Mouse (Mus musculus): ENCODE measurements at regions not wholly inside any gene's neighbourhood (a gene's known extent, or its start where the extent isn't known, plus 50 kb on each side); places are given as distances from the start of the nearest gene placed in this dataset.
A peak's percentile ranks its signal among the peaks of the same experiment; 100 is the strongest.

- no peak for ATAC-seq (ENCODE audit: low FRiP score, low read depth)
- WGBS, result 67% methylated on average over 3 of the region's 3 CpGs
Observed at GRCm38 (mm10) chr8:26722766-26723165, 254.4 kb upstream of the Zfp703 start.

GRCm38 (mm10) chr8:26724628-26725027 lies 252.5 kb upstream of the Zfp703 start:
- no peak for ATAC-seq (ENCODE audit: low FRiP score, low read depth)
- no peak overlapping the region for H3K9ac ChIP-seq (replicated peaks)
- H3K9me3 ChIP-seq, result no peaks in the 10 kb centered on the region
- no peak overlapping the region for H3K4me2 ChIP-seq (replicated peaks)
- H3K27ac ChIP-seq (replicated peaks), result no peak overlapping the region
- H3K27me3 ChIP-seq, result no peaks in the 10 kb centered on the region
- H3K36me3 ChIP-seq, result no peaks in the 10 kb centered on the region
- H3K4me3 ChIP-seq, result no peak overlapping the region
- 93% methylated on average over 5 of the region's 5 CpGs for WGBS
- H3K4me1 ChIP-seq, result no peaks in the 10 kb centered on the region

More at GRCm38 (mm10) chr8:26722766-26723165, 254.4 kb upstream of the Zfp703 start:
- H3K4me1 ChIP-seq, result no peaks in the 10 kb centered on the region
- H3K9me3 ChIP-seq, result no peaks in the 10 kb centered on the region
- no peaks in the 10 kb centered on the region for H3K36me3 ChIP-seq
- H3K9ac ChIP-seq (replicated peaks), result no peak overlapping the region
- H3K27me3 ChIP-seq, result no peaks in the 10 kb centered on the region
- no peak overlapping the region for H3K4me2 ChIP-seq (replicated peaks)
- H3K27ac ChIP-seq (replicated peaks), result no peak overlapping the region
- H3K4me3 ChIP-seq, result no peak overlapping the region

GRCm38 (mm10) chr8:26725521-26725920 lies 251.6 kb upstream of the Zfp703 start:
- WGBS, result 71% methylated on average over 7 of the region's 7 CpGs
- H3K4me3 ChIP-seq, result no peak overlapping the region
- H3K9ac ChIP-seq (replicated peaks), result no peak overlapping the region
- no peaks in the 10 kb centered on the region for H3K36me3 ChIP-seq
- H3K27ac ChIP-seq (replicated peaks), result no peak overlapping the region
- no peaks in the 10 kb centered on the region for H3K4me1 ChIP-seq
- no peak overlapping the region for H3K4me2 ChIP-seq (replicated peaks)
- H3K9me3 ChIP-seq, result no peaks in the 10 kb centered on the region
- ATAC-seq (ENCODE audit: low FRiP score, low read depth), result no peak
- H3K27me3 ChIP-seq, result no peaks in the 10 kb centered on the region

GRCm38 (mm10) chr8:26729351-26729750 lies 247.8 kb upstream of the Zfp703 start:
- H3K4me1 ChIP-seq, result no peaks in the 10 kb centered on the region
- ATAC-seq (ENCODE audit: low FRiP score, low read depth), result no peak
- no peak overlapping the region for H3K4me2 ChIP-seq (replicated peaks)
- H3K27me3 ChIP-seq, result no peaks in the 10 kb centered on the region
- no peaks in the 10 kb centered on the region for H3K36me3 ChIP-seq
- H3K4me3 ChIP-seq, result no peak overlapping the region
- WGBS, result 84% methylated on average over 5 of the region's 5 CpGs
- no peak overlapping the region for H3K27ac ChIP-seq (replicated peaks)
- H3K9ac ChIP-seq (replicated peaks), result no peak overlapping the region
- no peaks in the 10 kb centered on the region for H3K9me3 ChIP-seq

GRCm38 (mm10) chr8:26731111-26731510 lies 246.0 kb upstream of the Zfp703 start:
- H3K27ac ChIP-seq (replicated peaks), result no peak overlapping the region
- WGBS, result 94% methylated on average over 2 of the region's 2 CpGs

GRCm38 (mm10) chr8:26744424-26744823 lies 232.7 kb upstream of the Zfp703 start:
- 74% methylated on average over 3 of the region's 3 CpGs for WGBS
- no peak for ATAC-seq (ENCODE audit: low FRiP score, low read depth)
- no peaks in the 10 kb centered on the region for H3K27me3 ChIP-seq
- peaks cover 20% of the 10 kb centered on the region; the same call in 1 of the 2 replicates for H3K4me1 ChIP-seq
- no peak overlapping the region for H3K4me2 ChIP-seq (replicated peaks)
- H3K4me3 ChIP-seq, result no peak overlapping the region
- H3K36me3 ChIP-seq, result no peaks in the 10 kb centered on the region
- H3K27ac ChIP-seq (replicated peaks), result no peak overlapping the region
- no peak overlapping the region for H3K9ac ChIP-seq (replicated peaks)
- H3K9me3 ChIP-seq, result no peaks in the 10 kb centered on the region

More at GRCm38 (mm10) chr8:26731111-26731510, 246.0 kb upstream of the Zfp703 start:
- H3K9ac ChIP-seq (replicated peaks), result no peak overlapping the region
- no peaks in the 10 kb centered on the region for H3K9me3 ChIP-seq
- H3K4me3 ChIP-seq, result no peak overlapping the region
- no peak overlapping the region for H3K4me2 ChIP-seq (replicated peaks)
- no peaks in the 10 kb centered on the region for H3K36me3 ChIP-seq
- no peaks in the 10 kb centered on the region for H3K4me1 ChIP-seq
- H3K27me3 ChIP-seq, result no peaks in the 10 kb centered on the region
- ATAC-seq (ENCODE audit: low FRiP score, low read depth), result no peak

- H3K27ac ChIP-seq (replicated peaks), result peak overlapping the region; percentile 46; the same call in 1 of the 2 replicates
- no peak for ATAC-seq (ENCODE audit: low FRiP score, low read depth)
- 89% methylated on average over 3 of the region's 3 CpGs for WGBS
- no peak overlapping the region for H3K4me3 ChIP-seq
- no peak overlapping the region for H3K4me2 ChIP-seq (replicated peaks)
- no peaks in the 10 kb centered on the region for H3K9me3 ChIP-seq
- peaks cover 20% of the 10 kb centered on the region; the same call in 1 of the 2 replicates for H3K4me1 ChIP-seq
- H3K36me3 ChIP-seq, result no peaks in the 10 kb centered on the region
- no peaks in the 10 kb centered on the region for H3K27me3 ChIP-seq
- H3K9ac ChIP-seq (replicated peaks), result no peak overlapping the region
Observed at GRCm38 (mm10) chr8:26746811-26747210, 230.3 kb upstream of the Zfp703 start.

- no peak overlapping the region for H3K9ac ChIP-seq (replicated peaks)
- H3K4me2 ChIP-seq (replicated peaks), result no peak overlapping the region
- peak; percentile 38 for ATAC-seq (ENCODE audit: low FRiP score, low read depth)
- no peaks in the 10 kb centered on the region for H3K36me3 ChIP-seq
- H3K4me3 ChIP-seq, result no peak overlapping the region
- no peaks in the 10 kb centered on the region for H3K9me3 ChIP-seq
- H3K27ac ChIP-seq (replicated peaks), result peak overlapping the region; percentile 46
- 69% methylated on average over 19 of the region's 19 CpGs for WGBS
- H3K4me1 ChIP-seq, result peaks cover 20% of the 10 kb centered on the region; the same call in 1 of the 2 replicates
- H3K27me3 ChIP-seq, result no peaks in the 10 kb centered on the region
Observed at GRCm38 (mm10) chr8:26747241-26747972, 229.7 kb upstream of the Zfp703 start.

- no peaks in the 10 kb centered on the region for H3K9me3 ChIP-seq
- H3K27ac ChIP-seq (replicated peaks), result peak overlapping the region; percentile 46; the same call in 1 of the 2 replicates
- H3K9ac ChIP-seq (replicated peaks), result no peak overlapping the region
- no peaks in the 10 kb centered on the region for H3K27me3 ChIP-seq
- no peak overlapping the region for H3K4me2 ChIP-seq (replicated peaks)
- 0 out of 2 replicates have a peak, but pooled peaks have one; percentile 34 for ATAC-seq (ENCODE audit: low FRiP score, low read depth)
- H3K4me3 ChIP-seq, result no peak overlapping the region
- H3K4me1 ChIP-seq, result peaks cover 20% of the 10 kb centered on the region; the same call in 1 of the 2 replicates
- 75% methylated on average over 11 of the region's 14 CpGs for WGBS
- no peaks in the 10 kb centered on the region for H3K36me3 ChIP-seq
Observed at GRCm38 (mm10) chr8:26748161-26748971, 228.8 kb upstream of the Zfp703 start.

- H3K4me2 ChIP-seq (replicated peaks), result no peak overlapping the region
- no peak overlapping the region for H3K9ac ChIP-seq (replicated peaks)
- no peak overlapping the region for H3K27ac ChIP-seq (replicated peaks)
- H3K36me3 ChIP-seq, result no peaks in the 10 kb centered on the region
- H3K9me3 ChIP-seq, result no peaks in the 10 kb centered on the region
- H3K4me3 ChIP-seq, result no peak overlapping the region
- H3K4me1 ChIP-seq, result peaks cover 20% of the 10 kb centered on the region; the same call in 1 of the 2 replicates
- H3K27me3 ChIP-seq, result no peaks in the 10 kb centered on the region
- ATAC-seq (ENCODE audit: low FRiP score, low read depth), result no peak
- WGBS, result 88% methylated on average over 1 of the region's 1 CpGs
Observed at GRCm38 (mm10) chr8:26748972-26749291, 228.2 kb upstream of the Zfp703 start.

GRCm38 (mm10) chr8:26750120-26750519 lies 227.0 kb upstream of the Zfp703 start:
- 92% methylated on average over 1 of the region's 1 CpGs for WGBS
- ATAC-seq (ENCODE audit: low FRiP score, low read depth), result no peak
- no peak overlapping the region for H3K9ac ChIP-seq (replicated peaks)

GRCm38 (mm10) chr8:26751651-26752050 lies 225.5 kb upstream of the Zfp703 start:
- Histone ChIP-seq H3K27me3 (no peaks in the 10 kb centered on the region), H3K9me3 (no peaks in the 10 kb centered on the region), H3K4me3 (no peak overlapping the region), H3K36me3 (no peaks in the 10 kb centered on the region), H3K27ac (replicated peaks) (no peak overlapping the region), H3K9ac (replicated peaks) (no peak overlapping the region), H3K4me2 (replicated peaks) (no peak overlapping the region), H3K4me1 (peaks cover 18% of the 10 kb centered on the region; the same call in 1 of the 2 replicates)
- ATAC-seq (ENCODE audit: low FRiP score, low read depth), result no peak
- WGBS, result 94% methylated on average over 5 of the region's 5 CpGs

More at GRCm38 (mm10) chr8:26750120-26750519, 227.0 kb upstream of the Zfp703 start:
- Histone ChIP-seq H3K4me2 (replicated peaks) (no peak overlapping the region), H3K27ac (replicated peaks) (no peak overlapping the region), H3K9me3 (no peaks in the 10 kb centered on the region), H3K36me3 (no peaks in the 10 kb centered on the region), H3K27me3 (no peaks in the 10 kb centered on the region), H3K4me3 (no peak overlapping the region), H3K4me1 (peaks cover 20% of the 10 kb centered on the region; the same call in 1 of the 2 replicates)
